Mouse (Mus musculus): ENCODE results near the gene Zbtb32. TPM values are rescaled to one million over a fixed set of nuclear protein-coding genes. Genes with fewer than 3 reads are reported as not detected.

Gene Zbtb32
- polyA plus RNA-seq, 1 experiment: 22.7 TPM

GRCm38 (mm10) chr7:30567555-30567954 lies 31.2 kb downstream of the Zbtb32 start:
- H3K9ac ChIP-seq (ENCODE audit: low read depth, poor library complexity, severe bottlenecking): no peak overlapping the region
- TF ChIP-seq EP300 (IDR thresholded peaks at IDR 0.05; ENCODE audit: insufficient read depth, low read depth, low read length) (no peak), POLR2A (IDR thresholded peaks at IDR 0.05; ENCODE audit: insufficient read depth, low read length) (no peak), CTCF (IDR thresholded peaks at IDR 0.05; ENCODE audit: low read depth, low read length) (no peak)
- H3K4me3 ChIP-seq (ENCODE audit: low read depth, low read length): no peak overlapping the region
- H3K36me3 ChIP-seq (ENCODE audit: control insufficient read depth, insufficient read depth, low read length, poor library complexity, severe bottlenecking): peaks cover 21% of the 10 kb centered on the region
- no peaks in the 10 kb centered on the region for H3K9me3 ChIP-seq (replicated peaks; ENCODE audit: control insufficient read depth, insufficient read depth, low read length, poor library complexity, severe bottlenecking)
- H3K27me3 ChIP-seq (ENCODE audit: control insufficient read depth, insufficient read depth, low read length, poor library complexity, severe bottlenecking): no peaks in the 10 kb centered on the region
- no peak overlapping the region for H3K27ac ChIP-seq (ENCODE audit: insufficient read depth, low read length)
- no peaks in the 10 kb centered on the region for H3K4me1 ChIP-seq (ENCODE audit: control insufficient read depth, insufficient read depth, low read length)

GRCm38 (mm10) chr7:30566033-30566432 lies 32.7 kb downstream of the Zbtb32 start:
- H3K4me3 ChIP-seq (ENCODE audit: low read depth, low read length): no peak overlapping the region
- H3K9ac ChIP-seq (ENCODE audit: low read depth, poor library complexity, severe bottlenecking): no peak overlapping the region
- no peak overlapping the region for H3K27ac ChIP-seq (ENCODE audit: insufficient read depth, low read length)
- TF ChIP-seq POLR2A (IDR thresholded peaks at IDR 0.05; ENCODE audit: insufficient read depth, low read length) (no peak), EP300 (IDR thresholded peaks at IDR 0.05; ENCODE audit: insufficient read depth, low read depth, low read length) (no peak), CTCF (IDR thresholded peaks at IDR 0.05; ENCODE audit: low read depth, low read length) (no peak)
- H3K4me1 ChIP-seq (ENCODE audit: control insufficient read depth, insufficient read depth, low read length): no peaks in the 10 kb centered on the region
- peaks cover 15% of the 10 kb centered on the region for H3K36me3 ChIP-seq (ENCODE audit: control insufficient read depth, insufficient read depth, low read length, poor library complexity, severe bottlenecking)
- H3K27me3 ChIP-seq (ENCODE audit: control insufficient read depth, insufficient read depth, low read length, poor library complexity, severe bottlenecking): no peaks in the 10 kb centered on the region
- no peaks in the 10 kb centered on the region for H3K9me3 ChIP-seq (replicated peaks; ENCODE audit: control insufficient read depth, insufficient read depth, low read length, poor library complexity, severe bottlenecking)

- Histone ChIP-seq H3K27ac (ENCODE audit: insufficient read depth, low read length) (no peak within 1 kb of the TSS), H3K36me3 (ENCODE audit: control insufficient read depth, insufficient read depth, low read length, poor library complexity, severe bottlenecking) (peaks cover 8% of the 10 kb centered on the region), H3K4me3 (ENCODE audit: low read depth, low read length) (no peak within 1 kb of the TSS), H3K4me1 (ENCODE audit: control insufficient read depth, insufficient read depth, low read length) (no peaks in the 10 kb centered on the region), H3K27me3 (ENCODE audit: control insufficient read depth, insufficient read depth, low read length, poor library complexity, severe bottlenecking) (no peaks in the 10 kb centered on the region), H3K9ac (ENCODE audit: low read depth, poor library complexity, severe bottlenecking) (no peak within 1 kb of the TSS), H3K9me3 (replicated peaks; ENCODE audit: control insufficient read depth, insufficient read depth, low read length, poor library complexity, severe bottlenecking) (no peaks in the 10 kb centered on the region)
- TF ChIP-seq CTCF (IDR thresholded peaks at IDR 0.05; ENCODE audit: low read depth, low read length): no peak
- no peak for TF ChIP-seq POLR2A (IDR thresholded peaks at IDR 0.05; ENCODE audit: insufficient read depth, low read length)
- TF ChIP-seq EP300 (IDR thresholded peaks at IDR 0.05; ENCODE audit: insufficient read depth, low read depth, low read length): no peak
These were observed 33.6 kb downstream of the Zbtb32 start, which contains the start of gene Igflr1 for GRCm38 (mm10) chr7:30564970-30565571. TSS of gene Igflr1 (plus strand) at chr7:30565427.

- no peaks in the 10 kb centered on the region for H3K27me3 ChIP-seq (ENCODE audit: control insufficient read depth, insufficient read depth, low read length, poor library complexity, severe bottlenecking)
- H3K9me3 ChIP-seq (replicated peaks; ENCODE audit: control insufficient read depth, insufficient read depth, low read length, poor library complexity, severe bottlenecking): no peaks in the 10 kb centered on the region
- no peak overlapping the region for H3K27ac ChIP-seq (ENCODE audit: insufficient read depth, low read length)
- H3K4me1 ChIP-seq (ENCODE audit: control insufficient read depth, insufficient read depth, low read length): no peaks in the 10 kb centered on the region
- H3K4me3 ChIP-seq (ENCODE audit: low read depth, low read length): peak overlapping the region; percentile 47
- peak overlapping the region; percentile 93 for H3K9ac ChIP-seq (ENCODE audit: low read depth, poor library complexity, severe bottlenecking)
- H3K36me3 ChIP-seq (ENCODE audit: control insufficient read depth, insufficient read depth, low read length, poor library complexity, severe bottlenecking): no peaks in the 10 kb centered on the region; the same call in 1 of the 2 replicates
- TF ChIP-seq EP300 (IDR thresholded peaks at IDR 0.05; ENCODE audit: insufficient read depth, low read depth, low read length): no peak
- no peak for TF ChIP-seq POLR2A (IDR thresholded peaks at IDR 0.05; ENCODE audit: insufficient read depth, low read length)
- no peak for TF ChIP-seq CTCF (IDR thresholded peaks at IDR 0.05; ENCODE audit: low read depth, low read length)
These were observed 34.8 kb downstream of the Zbtb32 start for GRCm38 (mm10) chr7:30563906-30564280.

- no peak for TF ChIP-seq CTCF (IDR thresholded peaks at IDR 0.05; ENCODE audit: low read depth, low read length)
- TF ChIP-seq POLR2A (IDR thresholded peaks at IDR 0.05; ENCODE audit: insufficient read depth, low read length): no peak
- TF ChIP-seq EP300 (IDR thresholded peaks at IDR 0.05; ENCODE audit: insufficient read depth, low read depth, low read length): peak; percentile 50; the same call in 1 of the 2 replicates
- no peaks in the 10 kb centered on the region; the same call in 1 of the 2 replicates for H3K36me3 ChIP-seq (ENCODE audit: control insufficient read depth, insufficient read depth, low read length, poor library complexity, severe bottlenecking)
- no peaks in the 10 kb centered on the region for H3K9me3 ChIP-seq (replicated peaks; ENCODE audit: control insufficient read depth, insufficient read depth, low read length, poor library complexity, severe bottlenecking)
- H3K27me3 ChIP-seq (ENCODE audit: control insufficient read depth, insufficient read depth, low read length, poor library complexity, severe bottlenecking): no peaks in the 10 kb centered on the region
- peak within 1 kb of the TSS; percentile 74 for H3K27ac ChIP-seq (ENCODE audit: insufficient read depth, low read length)
- H3K9ac ChIP-seq (ENCODE audit: low read depth, poor library complexity, severe bottlenecking): peak within 1 kb of the TSS; percentile 93
- H3K4me3 ChIP-seq (ENCODE audit: low read depth, low read length): peak within 1 kb of the TSS; percentile 99
- H3K4me1 ChIP-seq (ENCODE audit: control insufficient read depth, insufficient read depth, low read length): no peaks in the 10 kb centered on the region
These were observed 35.4 kb downstream of the Zbtb32 start, which contains the start of the genes U2af1l4, Gm49396 and Psenen for GRCm38 (mm10) chr7:30563117-30563905. TSS of gene U2af1l4 (plus strand) at chr7:30563301. TSS of gene Gm49396 (plus strand) at chr7:30563344. TSS of gene Psenen (minus strand) at chr7:30563627.

Measured in ES-Bruce4 (cell line).